Mouse (Mus musculus) induced T-regulatory cell, adult 2 months (primary cell): ENCODE data around the gene Olfr38.

Experiments
- DNase-seq: peaks from one replicate; pipeline ENCODE4 v3.0.0-alpha.2; 2012; ENCODE audit warnings: low read depth

Olfr38 gene

GRCm38 (mm10) chr6:42756104-42756503, at the start of gene Olfr38:
Gene Olfr38 (plus strand): TSS chr6:42756404.
- DNase-seq: no peak

- DNase-seq: no peak
These were observed 46.7 kb upstream of the Olfr38 start, which contains the start of gene Tcaf1 for GRCm38 (mm10) chr6:42709291-42710211. Gene Tcaf1 (minus strand): TSS chr6:42710088.

- no peak for DNase-seq
These were observed 41.5 kb upstream of the Olfr38 start for GRCm38 (mm10) chr6:42714668-42715067.

- no peak for DNase-seq
These were observed 38.2 kb upstream of the Olfr38 start for GRCm38 (mm10) chr6:42717973-42718372.

GRCm38 (mm10) chr6:42739071-42739470, 17.1 kb upstream of the Olfr38 start, which contains the start of gene Olfr453:
Gene Olfr453 (plus strand): TSS chr6:42739371.
- no peak for DNase-seq

- DNase-seq: no peak
These were observed 13.9 kb upstream of the Olfr38 start for GRCm38 (mm10) chr6:42742303-42742702.

- DNase-seq: no peak
These were observed 8.4 kb upstream of the Olfr38 start for GRCm38 (mm10) chr6:42747846-42748245.

GRCm38 (mm10) chr6:42777066-42777465, 20.9 kb downstream of the Olfr38 start:
- DNase-seq: no peak

- DNase-seq: no peak
These were observed 28.6 kb downstream of the Olfr38 start, which contains the start of gene Olfr452 for GRCm38 (mm10) chr6:42784793-42785192. Gene Olfr452 (plus strand): TSS chr6:42785093.

- DNase-seq: no peak
These were observed 34.2 kb downstream of the Olfr38 start for GRCm38 (mm10) chr6:42790247-42790948.

- no peak for DNase-seq
These were observed 34.8 kb downstream of the Olfr38 start for GRCm38 (mm10) chr6:42790949-42791556.

- DNase-seq: no peak
These were observed 38.8 kb downstream of the Olfr38 start for GRCm38 (mm10) chr6:42794982-42795381.

- DNase-seq: no peak
These were observed 55.4 kb downstream of the Olfr38 start, which contains the start of gene Olfr450 for GRCm38 (mm10) chr6:42811639-42812038. Gene Olfr450 (plus strand): TSS chr6:42811939.
